Mouse (Mus musculus) CH12.LX (cell line): ENCODE measurements at regions not wholly inside any gene's neighbourhood (a gene's known extent, or its start where the extent isn't known, plus 50 kb on each side); places are given as distances from the start of the nearest gene placed in this dataset.

Experiments
- CTCF ChIP-seq, 2 experiments: IDR thresholded peaks in 1 of 2; conservative IDR thresholded peaks in 1 of 2; 2 replicates each; pipeline ENCODE4 v1.5.1; 2011 to 2012; ENCODE audit warnings: low read depth in 2 of 2, low read length in 2 of 2, improper control_type of control experiment in 1 of 2, inconsistent platforms in 1 of 2, mild to moderate bottlenecking in 1 of 2, moderate library complexity in 1 of 2
- POLR2A ChIP-seq: IDR thresholded peaks from 2 replicates; pipeline ENCODE4 v1.6.1; 2011; ENCODE audit warnings: low read depth, mild to moderate bottlenecking, improper control_type of control experiment, low read length

- no peak for TF ChIP-seq POLR2A
- peak in 1 of 2 experiments; percentile 41; a peak in 1 of 4 replicates for TF ChIP-seq CTCF (conservative IDR thresholded peaks at IDR 0.05 in 1 of 2, IDR thresholded peaks at IDR 0.05 in 1 of 2; ENCODE audit: low read depth in 2 of 2, low read length in 2 of 2)
Observed at GRCm38 (mm10) chr4:47912259-47912658, 132.7 kb upstream of the Nr4a3 start.
